Mouse (Mus musculus): ENCODE results near the gene Tbc1d7. TPM values are rescaled to one million over a fixed set of nuclear protein-coding genes. Genes with fewer than 3 reads are reported as not detected.

The Tbc1d7 gene
- polyA plus RNA-seq, 1 experiment from 2014 or later = 57.8 TPM

GRCm38 (mm10) chr13:43112707-43113106, 58.6 kb downstream of the Tbc1d7 start:
- Histone ChIP-seq H3K4me3 (ENCODE audit: low read length) (no peak overlapping the region), H3K9me3 (replicated peaks; ENCODE audit: control insufficient read depth, low read length) (0 out of 2 replicates have a peak, but pooled peaks cover 4% of the 10 kb centered on the region), H3K36me3 (ENCODE audit: control insufficient read depth, insufficient read depth) (no peaks in the 10 kb centered on the region), H3K27ac (ENCODE audit: low read length) (no peak overlapping the region), H3K4me1 (ENCODE audit: control insufficient read depth, insufficient read depth, low read length) (no peaks in the 10 kb centered on the region), H3K27me3 (ENCODE audit: control insufficient read depth, insufficient read depth, low read length) (no peaks in the 10 kb centered on the region), H3K4me2 (ENCODE audit: low read depth, low read length) (no peak overlapping the region), H3K9ac (ENCODE audit: low read length) (no peak overlapping the region)
- ATAC-seq (replicated peaks; ENCODE audit: extremely low read depth, insufficient read depth, low FRiP score) = no peak
- 78% methylated on average over 3 of the region's 3 CpGs for WGBS

GRCm38 (mm10) chr13:43112280-43112679, 59.0 kb downstream of the Tbc1d7 start:
- no peak for ATAC-seq (replicated peaks; ENCODE audit: extremely low read depth, insufficient read depth, low FRiP score)
- WGBS = 55% methylated on average over 7 of the region's 7 CpGs
- Histone ChIP-seq H3K4me2 (ENCODE audit: low read depth, low read length) (no peak overlapping the region), H3K4me1 (ENCODE audit: control insufficient read depth, insufficient read depth, low read length) (no peaks in the 10 kb centered on the region), H3K9me3 (replicated peaks; ENCODE audit: control insufficient read depth, low read length) (0 out of 2 replicates have a peak, but pooled peaks cover 4% of the 10 kb centered on the region), H3K36me3 (ENCODE audit: control insufficient read depth, insufficient read depth) (no peaks in the 10 kb centered on the region), H3K27ac (ENCODE audit: low read length) (no peak overlapping the region), H3K27me3 (ENCODE audit: control insufficient read depth, insufficient read depth, low read length) (no peaks in the 10 kb centered on the region), H3K9ac (ENCODE audit: low read length) (no peak overlapping the region), H3K4me3 (ENCODE audit: low read length) (no peak overlapping the region)

GRCm38 (mm10) chr13:43104496-43104895, 66.8 kb downstream of the Tbc1d7 start:
- WGBS = 95% methylated on average over 9 of the region's 9 CpGs
- no peak overlapping the region for H3K4me3 ChIP-seq (ENCODE audit: low read length)
- no peak for ATAC-seq (replicated peaks; ENCODE audit: extremely low read depth, insufficient read depth, low FRiP score)

GRCm38 (mm10) chr13:43102943-43103342, 68.4 kb downstream of the Tbc1d7 start:
- H3K36me3 ChIP-seq (ENCODE audit: control insufficient read depth, insufficient read depth) = no peaks in the 10 kb centered on the region
- no peak overlapping the region for H3K4me3 ChIP-seq (ENCODE audit: low read length)
- no peak overlapping the region for H3K9ac ChIP-seq (ENCODE audit: low read length)
- H3K4me2 ChIP-seq (ENCODE audit: low read depth, low read length) = no peak overlapping the region
- H3K4me1 ChIP-seq (ENCODE audit: control insufficient read depth, insufficient read depth, low read length) = peaks cover 10% of the 10 kb centered on the region; the same call in 1 of the 2 replicates
- peak overlapping the region; percentile 62 for H3K27ac ChIP-seq (ENCODE audit: low read length)
- peak; percentile 63; the same call in 1 of the 2 replicates for ATAC-seq (replicated peaks; ENCODE audit: extremely low read depth, insufficient read depth, low FRiP score)
- 37% methylated on average over 7 of the region's 7 CpGs for WGBS
- H3K9me3 ChIP-seq (replicated peaks; ENCODE audit: control insufficient read depth, low read length) = peaks cover 5% of the 10 kb centered on the region; the same call in 1 of the 2 replicates
- H3K27me3 ChIP-seq (ENCODE audit: control insufficient read depth, insufficient read depth, low read length) = no peaks in the 10 kb centered on the region

More at GRCm38 (mm10) chr13:43104496-43104895, 66.8 kb downstream of the Tbc1d7 start:
- Histone ChIP-seq H3K27ac (ENCODE audit: low read length) (no peak overlapping the region), H3K27me3 (ENCODE audit: control insufficient read depth, insufficient read depth, low read length) (no peaks in the 10 kb centered on the region), H3K4me1 (ENCODE audit: control insufficient read depth, insufficient read depth, low read length) (peaks cover 10% of the 10 kb centered on the region; the same call in 1 of the 2 replicates), H3K4me2 (ENCODE audit: low read depth, low read length) (no peak overlapping the region), H3K9me3 (replicated peaks; ENCODE audit: control insufficient read depth, low read length) (peaks cover 5% of the 10 kb centered on the region; the same call in 1 of the 2 replicates), H3K36me3 (ENCODE audit: control insufficient read depth, insufficient read depth) (no peaks in the 10 kb centered on the region), H3K9ac (ENCODE audit: low read length) (no peak overlapping the region)

Other genes starting within 250 kb of the Tbc1d7 start
- gene Gfod1, start 132.7 kb upstream of the Tbc1d7 start, polyA plus RNA-seq (2015; fragmentation: Nextera tagmentation; extraction: Ambion mirVana) = 0.92 and 0.93 TPM in 2 replicates
- gene Sirt5, start 194.0 kb upstream of the Tbc1d7 start, polyA plus RNA-seq (2015; fragmentation: Nextera tagmentation; extraction: Ambion mirVana) = 32.2 and 34.4 TPM in 2 replicates
- 104 and 123 TPM in 2 replicates for gene Nol7, start 226.9 kb upstream of the Tbc1d7 start, polyA plus RNA-seq (2015; fragmentation: Nextera tagmentation; extraction: Ambion mirVana)

All from heart, embryonic 16.5 days (tissue).